Mouse (Mus musculus): ENCODE measurements at regions not wholly inside any gene's neighbourhood (a gene's known extent, or its start where the extent isn't known, plus 50 kb on each side); places are given as distances from the start of the nearest gene placed in this dataset.

- DNase-seq (ENCODE audit: low spot score), result no peak
These were observed 299.6 kb upstream of the Jmjd1c start for GRCm38 (mm10) chr10:66796296-66796695.

- DNase-seq (ENCODE audit: low spot score), result no peak
These were observed 293.2 kb upstream of the Jmjd1c start for GRCm38 (mm10) chr10:66802691-66803090.

DNA sequence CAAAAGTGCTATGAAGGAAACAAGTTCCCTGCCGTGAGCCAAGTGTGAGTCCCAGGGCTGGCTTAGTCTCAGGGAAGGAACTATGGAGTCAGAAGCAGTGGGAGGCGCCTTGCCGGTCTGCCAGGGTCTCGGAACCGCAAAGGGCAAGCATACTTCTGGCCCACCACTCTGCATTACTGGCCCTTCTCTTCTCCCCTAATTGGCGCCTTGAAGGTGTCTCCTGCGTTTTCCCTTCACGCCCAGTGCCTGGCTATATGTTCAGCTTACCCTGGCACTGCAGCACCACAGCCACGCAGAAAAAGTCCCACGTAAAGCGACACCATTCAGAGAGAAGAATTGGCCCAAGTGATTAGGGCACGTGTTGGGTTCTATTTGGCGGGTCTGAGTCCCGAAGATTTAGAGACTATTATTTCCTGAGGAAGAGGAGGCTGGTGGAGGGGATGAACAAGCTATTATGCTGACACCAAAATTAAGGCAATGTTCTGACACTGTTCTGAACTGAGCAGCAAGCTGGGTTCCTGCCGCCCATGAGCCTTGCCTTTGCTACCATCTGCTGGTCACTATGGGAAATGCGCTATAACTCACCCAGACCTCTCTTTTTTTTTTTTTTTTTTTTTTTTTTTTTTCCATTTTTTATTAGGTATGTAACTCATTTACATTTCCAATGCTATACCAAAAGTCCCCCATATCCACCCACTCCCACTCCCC, 288.5 kb upstream of the Jmjd1c start:
- peak; percentile 79 for DNase-seq (ENCODE audit: low spot score)

DNA sequence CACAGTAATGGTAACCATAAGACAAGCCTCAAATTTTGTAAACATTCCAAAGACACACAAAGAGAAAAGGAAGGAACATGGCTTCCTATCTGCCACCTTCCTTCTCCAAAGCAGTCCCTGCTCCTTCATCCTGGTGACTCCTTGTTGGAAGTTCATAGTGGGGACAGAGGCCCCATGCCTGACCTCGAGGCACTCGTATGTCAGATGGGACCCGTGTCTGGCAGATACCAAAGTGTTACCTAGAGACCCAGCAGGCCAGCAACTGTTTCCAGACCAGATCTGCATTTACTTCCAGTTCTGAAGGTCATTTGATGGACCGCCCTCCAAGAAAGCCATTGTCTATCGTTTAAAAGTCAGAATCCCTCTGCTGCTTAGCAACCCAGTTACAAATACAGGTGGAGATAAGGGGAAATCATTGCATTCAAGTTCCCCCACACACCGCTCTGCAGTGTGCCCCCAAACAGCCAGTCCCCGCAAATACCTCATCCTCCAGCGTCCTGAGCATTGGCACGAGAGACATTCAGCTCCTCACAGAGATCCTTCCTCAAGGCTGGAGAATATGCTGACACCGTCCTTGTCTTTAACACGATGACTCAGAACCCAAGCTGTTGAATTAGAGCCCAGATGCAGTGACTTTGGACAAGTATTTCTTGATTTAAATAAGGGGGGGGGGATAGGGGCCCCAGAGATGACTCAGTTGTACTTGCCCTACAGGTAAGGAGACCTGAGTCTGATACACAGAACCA, 283.2 kb upstream of the Jmjd1c start:
- DNase-seq (ENCODE audit: low spot score), result no peak

DNA sequence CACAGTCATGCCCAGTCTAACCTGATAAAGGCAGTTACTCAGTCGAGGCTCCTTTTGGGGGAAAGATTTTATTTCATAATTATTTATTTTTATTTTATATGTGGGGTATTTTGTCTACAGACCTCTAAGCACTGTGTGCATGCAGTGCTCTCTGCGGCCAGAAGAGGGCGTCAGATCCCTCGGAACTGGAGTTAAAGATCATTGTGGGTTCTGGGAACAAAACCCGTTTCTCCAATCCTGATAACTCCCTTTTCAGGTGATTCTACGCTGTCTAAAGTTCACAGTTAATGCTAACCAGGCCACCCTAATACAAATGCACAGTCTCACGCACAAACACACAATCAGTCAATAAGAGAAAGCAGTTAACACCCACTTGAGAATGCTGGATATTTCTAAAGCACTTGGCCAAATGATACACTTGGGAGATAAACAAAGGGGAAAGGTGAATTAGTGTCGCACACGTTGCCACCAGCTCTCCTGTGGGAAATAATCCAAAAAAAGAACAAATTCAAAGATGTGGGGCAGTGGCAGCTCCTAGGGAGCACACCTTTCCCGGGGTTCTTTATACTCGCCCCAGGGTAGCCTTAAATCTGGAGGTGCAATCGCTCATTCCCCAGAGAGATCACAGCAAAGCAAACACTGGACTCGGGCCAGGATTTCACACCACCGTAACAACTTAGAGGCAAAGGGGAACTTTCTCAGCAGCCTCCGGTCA, 281.9 kb upstream of the Jmjd1c start:
- DNase-seq (ENCODE audit: low spot score), result no peak

- DNase-seq (ENCODE audit: low spot score), result peak; percentile 86
These were observed 281.2 kb upstream of the Jmjd1c start for GRCm38 (mm10) chr10:66814565-66815201.

DNA sequence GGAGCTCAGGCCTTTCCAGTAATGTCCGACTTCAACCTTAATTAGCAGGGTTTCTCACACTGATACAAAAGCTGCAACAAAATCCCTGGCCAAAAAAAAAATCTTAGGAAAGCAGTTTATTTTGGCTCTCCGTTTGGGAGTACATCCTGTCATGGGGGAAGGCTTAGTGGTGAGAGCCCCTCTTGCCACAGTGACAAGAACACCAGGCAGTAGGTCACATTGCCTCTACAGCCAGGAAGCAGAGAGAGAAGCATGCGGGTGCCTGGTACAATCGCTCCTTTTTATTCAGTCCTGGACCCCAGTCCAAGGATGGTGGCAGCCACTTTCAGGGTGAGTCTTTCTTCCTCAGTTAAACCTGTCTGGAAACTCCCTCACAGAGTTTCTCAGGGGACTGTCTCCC, 280.0 kb upstream of the Jmjd1c start:
- DNase-seq (ENCODE audit: low spot score), result no peak

- no peak for DNase-seq (ENCODE audit: low spot score)
These were observed 279.1 kb upstream of the Jmjd1c start for GRCm38 (mm10) chr10:66816776-66817175.

GRCm38 (mm10) chr10:66817876-66818275, 278.0 kb upstream of the Jmjd1c start:
- DNase-seq (ENCODE audit: low spot score), result no peak

DNA sequence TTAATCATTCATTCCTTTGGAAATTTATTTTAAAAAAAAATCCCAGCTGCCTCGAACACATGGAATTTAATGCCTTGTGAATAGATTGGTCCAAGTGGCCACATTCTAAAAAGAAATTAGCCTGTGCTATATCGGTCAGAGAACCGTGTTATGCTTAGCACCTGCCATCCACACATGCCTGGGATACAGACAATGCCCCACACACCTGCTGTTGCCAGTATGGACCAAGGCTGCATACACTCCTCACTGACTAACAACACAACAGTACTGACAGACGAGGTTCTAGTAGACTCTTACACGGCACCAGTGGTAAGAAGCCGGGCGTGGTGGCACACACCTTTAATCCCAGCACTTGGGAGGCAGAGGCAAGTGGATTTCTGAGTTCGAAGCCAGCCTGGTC, 276.4 kb upstream of the Jmjd1c start:
- no peak for DNase-seq (ENCODE audit: low spot score)

DNA sequence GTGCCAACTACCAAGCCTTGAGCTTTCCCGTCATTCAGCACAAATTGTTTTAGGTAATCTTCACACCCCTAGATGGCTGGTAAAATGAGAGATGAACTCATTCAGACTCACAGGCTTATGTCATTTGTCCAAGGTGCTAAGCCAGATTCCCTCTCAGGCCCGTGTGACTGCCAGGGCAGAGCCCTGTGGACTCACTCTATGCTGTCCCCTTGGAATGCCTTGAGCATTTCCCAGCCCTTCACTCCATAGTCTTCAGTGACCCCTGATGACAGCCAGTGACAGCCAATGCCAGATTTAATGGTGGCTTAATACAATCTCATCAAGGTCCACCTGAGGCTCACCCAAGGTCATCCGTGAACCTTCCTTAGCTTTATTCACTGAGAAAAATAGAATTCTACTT, 270.2 kb upstream of the Jmjd1c start:
- DNase-seq (ENCODE audit: low spot score), result no peak

DNA sequence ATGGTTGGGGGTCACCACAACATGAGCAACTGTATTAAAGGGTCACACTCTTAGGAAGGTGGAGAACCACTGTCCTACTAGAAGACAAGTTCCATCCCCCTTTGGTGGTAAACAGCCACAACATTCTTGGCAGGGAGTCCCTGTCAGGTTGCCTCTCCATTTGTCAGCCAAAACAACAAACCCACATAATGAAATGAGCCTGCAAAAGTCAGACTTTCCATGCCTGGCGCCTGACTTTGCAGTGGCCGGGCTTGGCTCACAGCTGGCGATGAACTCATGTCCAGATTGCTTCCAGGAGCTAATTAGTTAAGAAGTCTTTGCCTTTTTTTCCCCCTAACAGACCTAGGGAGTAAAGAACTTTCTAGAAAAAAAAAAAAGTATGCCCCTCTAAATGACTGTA, 269.6 kb upstream of the Jmjd1c start:
- peak; percentile 46 for DNase-seq (ENCODE audit: low spot score)

DNA sequence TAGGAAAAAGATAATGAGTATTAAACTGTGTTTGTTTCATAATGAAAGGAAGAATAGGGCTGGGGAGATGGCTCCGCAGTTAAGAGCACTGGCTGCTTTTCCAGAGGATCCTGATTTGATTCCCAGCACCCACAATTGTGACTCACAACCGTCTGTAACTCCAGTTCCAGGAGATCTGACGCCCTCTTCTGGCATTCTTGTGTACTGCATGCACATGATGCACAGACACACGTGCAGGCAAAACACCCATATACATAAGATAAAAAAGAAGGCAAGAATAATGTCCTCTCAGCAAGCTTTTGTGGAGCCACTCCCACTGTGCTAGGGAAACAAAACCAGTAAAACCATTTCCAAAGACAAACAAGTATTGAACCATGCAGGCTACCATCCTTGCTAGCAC, 261.0 kb upstream of the Jmjd1c start:
- DNase-seq (ENCODE audit: low spot score), result no peak

- DNase-seq (ENCODE audit: low spot score), result peak; percentile 24
These were observed 256.9 kb upstream of the Jmjd1c start for GRCm38 (mm10) chr10:66839058-66839457.

DNA sequence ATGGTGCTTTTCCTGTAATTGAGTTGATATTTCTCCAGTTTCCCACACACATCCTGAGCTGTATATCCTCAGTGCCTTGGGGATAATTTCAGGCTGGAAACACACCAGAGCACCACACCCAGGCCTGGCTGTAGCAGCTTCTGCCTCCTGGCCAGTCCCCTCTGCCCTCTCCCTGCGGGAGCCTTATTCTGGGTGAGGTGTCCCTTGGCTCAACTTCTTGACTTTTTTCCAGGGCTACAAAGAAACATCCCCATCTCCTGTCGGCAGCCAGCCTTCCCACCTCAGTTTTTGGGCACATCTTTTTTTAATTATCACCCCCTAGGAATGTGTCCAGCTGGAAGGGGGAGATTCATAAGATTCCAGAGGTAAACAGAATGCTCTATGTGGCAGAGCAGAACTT, 252.7 kb upstream of the Jmjd1c start:
- peak; percentile 50 for DNase-seq (ENCODE audit: low spot score)

DNA sequence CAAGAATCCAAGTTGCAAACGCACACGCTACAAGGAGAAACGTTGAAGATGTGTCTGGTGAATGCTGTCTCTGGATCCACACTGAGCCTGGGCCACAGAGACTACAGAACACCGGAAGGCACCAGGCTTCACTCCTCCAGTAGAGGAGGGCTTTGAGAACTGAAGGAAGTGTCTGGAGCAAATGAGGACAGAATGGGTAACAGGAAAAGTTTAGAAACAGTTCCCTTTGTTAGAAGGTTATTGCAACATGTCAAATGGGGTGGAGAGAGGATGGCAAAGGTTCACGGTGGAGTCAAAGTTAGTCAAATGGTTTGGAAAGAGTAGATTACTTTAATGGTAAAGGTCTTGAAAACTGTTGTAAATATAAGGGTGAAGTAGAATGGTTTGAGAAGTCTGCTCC, 247.1 kb upstream of the Jmjd1c start:
- peak; percentile 62 for DNase-seq (ENCODE audit: low spot score)

- no peak for DNase-seq (ENCODE audit: low spot score)
These were observed 246.2 kb upstream of the Jmjd1c start for GRCm38 (mm10) chr10:66849681-66850080.

- DNase-seq (ENCODE audit: low spot score), result peak; percentile 62
These were observed 244.9 kb upstream of the Jmjd1c start for GRCm38 (mm10) chr10:66850972-66851478.

DNA sequence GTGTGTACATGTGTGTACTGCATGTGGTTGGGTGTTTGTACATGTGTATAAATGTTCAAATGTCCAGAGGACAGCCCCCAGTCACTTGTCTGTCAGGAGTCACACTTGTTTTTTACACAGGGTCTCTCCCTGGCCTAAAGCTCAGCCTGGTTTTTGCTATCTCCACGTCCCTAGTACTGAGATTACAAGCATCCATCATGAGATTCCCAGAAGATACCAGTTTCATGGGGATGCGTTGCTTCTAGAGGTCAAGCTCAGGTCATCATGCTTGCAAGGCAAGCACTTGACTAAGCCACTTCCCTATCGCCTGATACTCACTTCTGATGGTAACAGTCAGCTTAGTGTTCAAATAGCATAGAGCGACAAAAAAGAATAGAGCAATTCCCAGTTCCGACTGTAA, 244.1 kb upstream of the Jmjd1c start:
- no peak for DNase-seq (ENCODE audit: low spot score)

- peak; percentile 69 for DNase-seq (ENCODE audit: low spot score)
These were observed 243.2 kb upstream of the Jmjd1c start for GRCm38 (mm10) chr10:66852708-66853107.

DNA sequence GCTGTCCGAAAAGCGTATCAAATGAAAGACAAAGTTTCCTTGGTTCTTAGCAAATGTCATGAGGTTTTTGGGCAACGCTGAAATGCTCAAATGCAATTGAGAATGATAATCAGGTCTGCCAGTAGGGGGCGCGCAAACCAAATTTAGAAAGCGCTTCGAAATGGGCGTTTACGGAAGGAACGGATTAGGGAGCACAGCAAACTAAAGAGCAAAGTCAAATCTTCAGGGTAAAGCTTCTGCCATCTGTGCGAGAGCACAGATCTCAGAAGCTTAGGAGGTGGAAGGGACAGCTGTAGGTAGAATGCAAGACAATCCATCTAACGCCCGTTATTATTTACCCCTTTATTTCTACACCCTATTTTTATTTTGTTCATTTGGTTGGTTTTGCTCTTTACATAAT, 242.7 kb upstream of the Jmjd1c start:
- peak; percentile 94 for DNase-seq (ENCODE audit: low spot score)

GRCm38 (mm10) chr10:66854895-66855294, 241.0 kb upstream of the Jmjd1c start:
- DNase-seq (ENCODE audit: low spot score), result no peak
